Mouse (Mus musculus): ENCODE data around the gene Zmym4.
"Not testable (repeated sequence)": the region's sequence is repeated elsewhere in the genome, so short reads cannot be mapped to it uniquely, and the experiment has no call there.

Zmym4 gene

DNA sequence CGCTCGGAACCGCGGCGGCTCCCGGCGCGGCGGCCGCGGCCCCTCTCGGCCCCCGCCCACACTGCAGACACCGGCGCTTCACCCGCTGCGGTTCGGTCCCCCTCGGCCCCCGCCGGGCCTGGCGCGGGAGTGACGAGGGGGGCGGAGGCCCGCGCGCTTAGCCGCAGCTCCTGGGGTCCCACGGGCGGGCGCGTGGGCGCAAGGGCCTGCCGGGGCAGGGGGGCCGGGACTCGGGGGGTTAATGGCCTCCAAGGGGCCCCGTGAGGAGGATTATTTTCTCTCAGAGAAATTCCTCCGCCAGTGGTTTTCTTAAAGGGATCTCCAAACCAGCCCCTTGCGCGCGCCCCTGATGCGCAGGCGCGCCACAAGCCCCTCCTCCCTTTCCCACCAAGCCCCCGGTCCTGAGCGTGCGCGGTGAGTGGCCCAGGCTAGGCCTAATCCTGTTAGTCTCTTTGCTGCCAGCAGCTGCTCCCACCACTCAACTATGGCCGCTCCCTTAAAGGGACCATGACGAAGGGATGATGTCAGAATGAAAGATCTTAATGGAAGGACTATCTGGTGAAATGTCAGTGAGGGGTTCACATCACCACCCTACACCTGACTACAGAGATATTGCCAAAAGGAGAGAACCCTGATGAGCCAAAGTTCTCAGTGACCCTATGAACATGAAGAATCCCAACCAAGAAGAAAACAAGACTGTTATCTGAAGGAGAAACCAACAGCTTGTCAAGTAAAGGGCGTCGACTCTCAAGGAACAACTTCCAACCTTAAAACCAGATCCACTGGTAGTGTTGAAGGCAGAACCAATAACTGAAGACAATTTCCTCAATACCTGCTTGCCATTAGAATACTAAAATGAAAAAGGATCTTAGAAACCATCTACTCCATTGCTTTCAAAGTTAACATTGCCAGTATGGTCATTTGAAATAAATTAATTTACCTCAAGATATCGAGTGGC, at the start of gene Zmym4:
Zmym4 (minus strand) TSS at position 272 of the 958 bp plus-strand sequence.
- DNase-seq (ENCODE audit: low spot score in 2 of 2): peak; percentile 71 to 78

DNA sequence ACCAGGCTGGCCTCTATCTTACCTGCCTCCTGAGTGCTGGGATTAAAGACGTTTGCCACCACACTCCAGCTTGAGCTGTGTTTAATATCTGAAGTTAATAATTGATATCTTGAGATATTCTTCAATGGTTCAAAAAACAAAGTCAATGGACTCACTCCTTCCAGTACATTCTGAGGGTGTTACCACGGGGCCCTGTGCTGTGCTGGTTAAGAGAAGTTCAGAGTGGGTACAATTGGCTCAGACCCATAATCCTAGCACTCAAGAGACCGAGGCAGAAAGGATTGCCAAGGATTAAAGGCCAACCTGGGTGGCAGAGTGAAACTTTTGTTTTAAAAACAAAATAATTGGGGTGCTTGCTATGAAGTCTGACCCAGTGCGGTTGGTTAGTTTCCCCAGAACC, 48.4 kb upstream of the Zmym4 start:
- no peak for DNase-seq (ENCODE audit: low spot score in 2 of 2)

DNA sequence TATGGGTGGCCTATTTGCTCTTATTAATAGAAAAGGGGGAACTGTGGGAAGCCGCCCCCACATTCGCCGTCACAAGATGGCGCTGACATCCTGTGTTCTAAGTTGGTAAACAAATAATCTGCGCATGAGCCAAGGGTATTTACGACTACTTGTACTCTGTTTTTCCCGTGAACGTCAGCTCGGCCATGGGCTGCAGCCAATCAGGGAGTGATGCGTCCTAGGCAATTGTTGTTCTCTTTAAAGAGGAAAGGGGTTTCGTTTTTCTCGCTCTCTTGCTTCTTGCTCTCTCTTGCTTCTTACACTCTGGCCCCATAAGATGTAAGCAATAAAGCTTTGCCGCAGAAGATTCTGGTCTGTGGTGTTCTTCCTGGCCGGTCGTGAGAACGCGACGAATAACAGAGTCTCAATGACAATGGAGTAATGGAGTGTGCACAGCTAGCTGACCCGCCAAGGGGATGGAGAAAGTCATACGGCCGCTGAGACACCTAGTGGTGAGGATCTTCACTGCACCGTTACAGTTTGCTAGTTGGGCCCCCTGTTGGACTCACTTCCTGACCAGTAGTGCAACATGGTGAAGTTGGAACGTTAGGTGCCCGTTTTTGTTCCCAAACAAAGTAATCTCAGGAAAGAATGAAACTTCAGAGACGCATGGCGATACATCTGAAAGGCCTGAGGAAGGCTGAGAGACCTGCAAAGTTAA, 47.5 kb upstream of the Zmym4 start:
- peak; percentile 69 to 77 for DNase-seq (ENCODE audit: low spot score in 2 of 2)

DNA sequence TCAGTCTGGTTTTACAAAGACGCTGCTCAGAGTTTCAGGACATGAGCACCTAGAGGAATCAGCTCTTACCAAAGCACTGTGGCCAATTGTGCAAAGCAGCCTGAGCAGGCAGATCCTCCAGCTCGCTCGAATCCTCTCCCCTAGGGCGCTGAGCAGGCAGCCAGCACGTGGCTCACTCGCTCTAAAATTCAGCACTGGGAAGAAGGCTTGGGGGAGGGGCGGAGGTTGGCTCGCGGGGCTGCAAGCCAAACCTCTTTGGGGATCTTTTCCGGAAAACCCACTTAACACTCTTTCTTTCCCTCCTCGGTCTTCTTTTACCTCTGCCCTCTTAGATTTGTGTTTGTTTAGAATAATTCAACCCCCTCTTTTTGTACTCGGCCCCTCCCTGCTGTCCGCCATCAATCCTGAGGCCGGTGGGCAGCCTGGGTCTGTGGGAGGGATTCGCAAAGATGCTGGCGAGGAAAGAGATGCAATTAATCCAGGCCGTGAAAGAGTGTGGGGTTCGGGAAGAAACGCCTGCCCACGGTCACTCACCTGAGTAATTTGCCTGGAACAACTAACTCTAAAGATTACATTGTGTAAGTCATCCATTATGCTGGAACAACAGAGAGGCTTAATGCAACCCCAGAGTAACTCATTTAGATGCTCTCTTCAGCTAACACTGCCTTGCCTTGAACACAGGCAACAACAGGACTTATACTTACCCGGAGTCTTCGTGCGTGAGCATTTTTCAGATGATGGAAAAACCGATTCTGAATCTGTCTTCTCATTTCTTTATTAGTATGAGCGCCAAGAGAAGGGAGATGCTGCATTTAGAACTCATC, 37.4 kb upstream of the Zmym4 start:
- DNase-seq (ENCODE audit: low spot score in 2 of 2): no peak

DNA sequence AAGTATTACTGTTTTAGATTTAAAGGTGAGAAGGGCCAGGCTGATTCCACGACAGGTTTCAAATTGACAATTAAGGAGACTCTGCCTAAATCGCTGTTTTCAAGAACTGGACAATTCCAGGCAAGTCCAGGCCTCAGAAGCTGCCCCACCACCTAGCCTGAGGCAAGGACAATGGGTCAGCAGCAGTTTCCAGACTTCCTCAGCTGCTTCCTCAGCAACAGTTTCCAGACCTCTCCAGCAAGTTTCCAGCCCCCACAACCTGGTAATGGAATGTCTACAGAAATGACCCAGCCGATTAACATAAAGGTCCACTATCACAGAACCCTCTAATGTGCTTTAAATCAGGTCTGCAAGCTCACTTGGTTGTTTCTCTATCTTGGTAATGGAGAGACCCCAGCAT, 36.4 kb upstream of the Zmym4 start:
- DNase-seq (ENCODE audit: low spot score in 2 of 2): no peak

DNA sequence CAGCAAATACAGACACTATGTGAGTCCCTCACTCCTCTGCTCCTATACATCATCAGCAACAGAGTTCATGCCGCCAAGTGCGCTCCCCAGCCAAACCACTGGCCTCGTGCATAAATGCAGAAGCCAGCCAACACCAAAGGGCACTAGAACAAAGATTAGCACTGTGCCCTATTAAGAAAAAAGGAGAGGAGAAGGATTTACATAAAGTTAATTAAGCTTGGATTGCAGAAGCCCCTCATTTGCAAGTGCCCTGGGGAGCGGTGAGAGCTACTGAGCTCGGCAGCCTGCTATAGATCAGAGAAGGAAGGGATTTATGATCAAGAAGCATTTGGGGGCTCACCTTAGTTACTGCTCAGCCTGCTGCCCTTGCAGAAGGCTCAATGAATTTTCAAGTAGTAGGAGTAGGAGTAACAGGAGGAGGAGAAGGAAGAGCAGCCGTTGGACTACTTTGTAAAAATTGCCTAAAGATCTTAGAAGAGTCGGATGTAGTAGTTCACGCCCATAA, 32.7 kb upstream of the Zmym4 start:
- no peak for DNase-seq (ENCODE audit: low spot score in 2 of 2)

DNA sequence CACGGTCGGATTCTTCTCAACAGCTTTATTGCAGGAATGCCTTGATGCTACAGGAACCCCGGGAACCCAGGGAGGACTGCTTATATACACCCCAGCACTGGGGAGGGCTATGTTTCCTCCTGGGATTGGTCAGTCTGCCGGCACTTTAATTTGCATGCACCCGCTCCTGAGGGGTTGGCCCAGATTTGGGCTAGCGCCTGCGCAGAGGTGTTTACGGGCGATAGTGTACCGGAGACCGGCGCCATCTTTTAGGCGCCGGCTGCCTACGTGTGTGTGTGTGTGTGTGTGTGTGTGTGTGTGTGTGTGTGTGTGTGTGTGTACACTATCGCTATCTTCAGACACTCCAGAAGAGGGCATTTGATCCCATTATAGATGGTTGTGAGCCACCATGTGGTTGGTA, 31.4 kb upstream of the Zmym4 start:
- DNase-seq (ENCODE audit: low spot score in 2 of 2): not testable (repeated sequence)

DNA sequence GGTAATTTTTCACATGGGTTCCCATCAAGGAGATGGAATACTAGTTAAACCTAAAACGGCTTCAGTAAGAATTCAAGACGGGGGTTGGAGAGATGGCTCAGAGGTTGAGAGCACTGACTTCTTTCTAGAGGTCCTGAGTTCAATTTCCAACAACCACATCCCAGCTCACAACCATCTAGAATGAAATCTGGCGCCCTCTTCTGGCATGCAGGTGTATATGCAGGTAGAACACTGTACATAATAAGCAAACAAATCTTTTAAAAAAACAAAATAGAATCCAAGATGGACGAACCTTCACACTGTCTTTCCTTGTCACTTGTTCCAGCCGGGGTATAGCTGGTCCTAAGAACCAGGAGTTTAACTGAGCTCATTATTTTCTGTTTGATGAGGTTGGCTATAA, 24.4 kb upstream of the Zmym4 start:
- DNase-seq (ENCODE audit: low spot score in 2 of 2): peak in 1 of 2 experiments; percentile 19

DNA sequence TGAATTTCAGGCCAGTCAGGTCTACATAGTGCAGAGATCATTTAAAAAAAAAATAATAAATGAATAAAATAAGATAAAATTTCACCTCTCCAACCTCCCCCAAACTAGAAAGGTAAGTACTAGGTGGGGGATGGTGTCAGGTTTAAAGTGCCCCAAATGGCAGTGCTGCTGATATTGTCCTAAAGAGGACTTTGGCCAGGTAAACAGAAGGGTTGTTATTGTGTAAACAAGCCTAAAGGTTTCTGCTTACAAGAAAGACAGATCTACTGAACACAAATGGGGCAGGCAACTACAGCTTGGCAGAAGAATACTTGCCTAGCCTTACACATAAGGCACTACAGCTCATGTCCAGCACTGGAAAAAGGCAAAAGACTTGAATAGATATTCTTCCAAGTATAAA, 22.6 kb upstream of the Zmym4 start:
- DNase-seq (ENCODE audit: low spot score in 2 of 2): no peak

DNA sequence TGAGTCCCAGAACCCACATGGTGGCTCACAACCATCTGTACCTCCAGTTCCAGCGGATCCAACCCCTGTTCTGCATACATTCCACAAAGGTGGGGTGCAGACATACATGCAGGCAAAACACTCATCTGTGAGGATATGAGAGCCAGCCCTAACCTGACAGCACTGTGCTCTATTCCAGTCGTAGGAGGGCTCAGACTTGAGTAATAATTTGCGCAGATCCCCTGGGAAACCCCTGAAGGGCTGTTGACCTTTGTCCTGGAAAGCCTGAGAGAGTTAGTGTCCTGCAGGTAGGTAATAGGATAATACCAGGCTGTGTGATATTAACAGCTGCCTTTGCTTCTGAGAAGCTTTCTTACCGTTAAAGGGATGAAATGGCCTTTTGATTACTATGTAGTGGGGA, 20.6 kb upstream of the Zmym4 start:
- DNase-seq (ENCODE audit: low spot score in 2 of 2): no peak

DNA sequence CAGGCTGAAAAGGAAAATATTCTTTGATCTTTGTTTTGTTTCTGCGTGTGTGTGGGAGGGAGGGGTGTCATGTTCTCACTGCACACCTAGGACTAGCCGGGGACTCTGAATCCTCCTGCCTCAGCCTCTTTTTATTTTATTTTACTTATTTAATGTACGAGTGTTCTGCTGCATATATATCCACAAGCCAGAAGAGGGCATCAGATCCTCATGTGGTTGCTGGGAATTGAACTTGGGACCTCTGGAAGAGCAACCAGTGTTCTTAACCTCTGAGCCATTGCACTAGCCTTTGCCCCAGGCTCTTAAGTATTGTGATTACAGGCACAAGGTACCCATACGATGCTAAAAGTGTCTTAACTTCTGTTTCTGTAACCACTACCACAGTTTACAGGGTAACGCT, 18.8 kb upstream of the Zmym4 start:
- no peak for DNase-seq (ENCODE audit: low spot score in 2 of 2)

DNA sequence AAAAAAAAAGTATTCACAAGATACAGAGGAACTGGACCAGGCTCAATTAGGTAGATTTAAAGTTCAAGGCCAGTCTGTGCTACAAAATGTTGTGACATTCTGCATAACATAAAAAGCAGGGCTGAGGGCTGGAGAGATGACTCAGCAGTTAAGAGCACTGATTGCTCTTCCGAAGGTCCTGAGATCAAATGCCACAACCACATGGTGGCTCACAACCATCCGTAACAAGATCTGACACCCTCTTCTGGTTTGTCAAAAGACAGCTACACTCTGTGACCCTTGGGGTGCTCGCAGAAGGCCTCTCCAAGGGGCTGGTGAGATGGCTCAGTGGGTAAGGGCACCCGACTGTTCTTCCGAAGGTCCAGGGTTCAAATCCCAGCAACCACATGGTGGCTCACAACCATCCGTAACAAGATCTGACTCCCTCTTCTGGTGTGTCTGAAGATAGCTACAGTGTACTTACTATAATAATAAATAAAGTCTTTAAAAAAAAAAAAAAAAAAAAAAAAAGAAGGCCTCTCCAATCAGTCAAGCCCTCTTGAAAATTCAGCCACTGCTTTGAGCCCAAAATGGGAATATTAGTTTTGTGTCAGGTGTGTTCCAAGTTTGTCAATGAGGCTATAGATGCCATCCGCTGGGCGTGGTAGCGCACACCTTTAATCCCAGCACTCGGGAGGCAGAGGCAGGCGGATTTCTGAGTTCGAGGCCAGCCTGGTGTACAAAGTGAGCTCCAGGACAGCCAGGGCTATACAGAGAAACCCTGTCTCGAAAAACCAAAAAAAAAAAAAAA, 16.0 kb upstream of the Zmym4 start:
- DNase-seq (ENCODE audit: low spot score in 2 of 2): not testable (repeated sequence)

DNA sequence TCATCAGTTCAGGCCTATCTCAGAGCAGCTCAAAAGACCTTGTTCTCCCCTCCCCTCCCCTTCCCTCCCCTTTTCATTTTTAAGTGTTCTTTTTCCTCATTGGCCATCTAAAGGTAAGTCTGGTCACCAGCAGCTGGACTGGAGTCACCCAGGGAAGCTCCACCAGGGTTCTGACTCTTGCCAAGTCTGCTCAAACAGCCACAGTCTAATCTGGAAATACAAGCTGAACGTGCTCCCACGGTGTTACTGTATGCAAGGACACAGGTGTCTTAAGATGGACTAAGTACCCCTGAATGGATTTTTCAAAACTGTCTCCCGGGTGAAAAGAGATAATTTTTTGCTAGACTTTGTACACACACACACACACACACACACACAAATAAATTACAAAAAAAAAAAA, 15.4 kb upstream of the Zmym4 start:
- no peak for DNase-seq (ENCODE audit: low spot score in 2 of 2)

DNA sequence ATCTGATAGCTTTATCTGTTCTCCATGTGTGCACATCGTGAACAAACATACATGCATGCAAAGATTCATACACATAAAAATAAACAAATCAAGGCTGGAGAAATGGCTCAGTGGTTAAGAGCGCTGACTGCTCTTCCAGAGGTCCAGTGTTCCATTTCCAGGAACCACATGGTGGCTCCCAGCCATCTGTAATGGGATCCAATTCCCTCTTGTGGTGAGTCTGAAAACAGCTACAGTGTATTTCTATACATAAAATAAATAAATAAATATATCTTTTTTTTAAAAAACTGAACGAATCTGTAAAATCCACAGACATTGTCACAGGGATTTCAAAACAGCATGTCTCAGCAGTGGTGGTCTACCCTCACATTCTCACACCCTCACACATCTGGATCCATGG, 10.8 kb upstream of the Zmym4 start:
- DNase-seq (ENCODE audit: low spot score in 2 of 2): no peak

DNA sequence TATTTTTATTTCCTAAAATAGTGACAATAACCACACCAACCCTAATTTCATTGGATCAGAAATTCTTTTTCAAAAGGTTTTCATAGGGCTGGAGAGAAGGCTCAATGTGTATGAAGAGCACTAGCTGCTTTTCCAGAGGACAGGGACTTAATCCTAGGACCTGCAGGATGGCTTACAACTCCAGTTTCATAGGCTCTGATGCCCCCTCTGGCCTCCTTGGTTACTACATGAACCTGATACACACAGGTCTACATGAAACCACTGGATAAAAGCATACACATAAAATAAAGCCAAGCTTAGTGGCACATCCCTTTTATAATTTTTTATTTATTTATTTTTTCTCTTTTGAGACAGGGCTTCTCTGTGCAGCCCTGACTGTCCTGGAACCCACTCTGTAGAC, 9.5 kb upstream of the Zmym4 start:
- peak in 1 of 2 experiments; percentile 5 for DNase-seq (ENCODE audit: low spot score in 2 of 2)

DNA sequence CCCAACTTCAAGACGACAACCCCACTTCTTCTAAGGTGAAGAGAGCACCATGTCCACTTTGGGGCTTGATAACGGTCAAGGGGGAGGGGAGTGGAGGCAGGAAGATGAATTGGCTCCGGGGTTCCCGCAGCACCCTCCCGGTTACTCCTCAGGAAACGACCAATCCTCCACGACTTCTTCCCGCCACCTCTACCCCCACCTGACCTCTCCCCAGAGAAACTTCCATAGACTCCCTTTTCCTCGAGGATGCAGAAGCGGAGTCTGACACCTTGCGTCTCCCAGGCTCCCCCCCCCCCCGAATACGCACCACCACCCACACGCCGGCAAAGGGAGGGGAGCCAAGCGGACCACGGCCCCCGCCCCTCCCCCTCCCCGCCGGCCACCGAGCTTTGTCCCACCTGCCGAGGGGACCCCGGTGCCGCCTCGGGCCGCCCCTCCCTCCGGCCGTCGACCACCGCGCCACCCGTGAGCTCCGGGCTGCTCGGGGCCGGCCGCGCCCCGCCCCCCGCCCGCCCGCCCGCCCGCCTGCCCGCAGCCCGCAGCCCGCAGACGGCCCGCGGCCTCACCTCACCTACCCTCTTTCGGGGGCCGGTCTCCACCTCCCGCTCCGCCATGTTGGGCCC, 583 bp downstream of the Zmym4 start:
- DNase-seq (ENCODE audit: low spot score in 2 of 2): peak in 1 of 2 experiments; percentile 3

DNA sequence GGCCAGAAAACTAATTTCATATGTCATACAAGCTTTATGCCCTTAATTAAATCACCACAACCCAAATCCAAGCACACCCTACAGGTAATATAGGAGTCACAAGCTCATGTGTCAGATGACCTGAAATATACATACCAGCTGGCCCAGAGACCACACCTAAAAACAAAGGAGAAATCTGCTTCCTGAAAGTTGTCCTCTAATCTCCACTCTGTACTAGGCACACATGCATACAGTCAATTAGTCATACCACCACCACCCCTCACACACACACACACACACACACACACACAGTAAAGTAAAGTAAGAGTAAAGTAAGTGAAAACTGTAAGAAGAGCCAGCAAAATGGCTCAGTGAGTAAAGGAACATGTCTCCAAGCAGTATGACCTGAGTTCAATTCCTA, 9.3 kb downstream of the Zmym4 start:
- no peak for DNase-seq (ENCODE audit: low spot score in 2 of 2)

DNA sequence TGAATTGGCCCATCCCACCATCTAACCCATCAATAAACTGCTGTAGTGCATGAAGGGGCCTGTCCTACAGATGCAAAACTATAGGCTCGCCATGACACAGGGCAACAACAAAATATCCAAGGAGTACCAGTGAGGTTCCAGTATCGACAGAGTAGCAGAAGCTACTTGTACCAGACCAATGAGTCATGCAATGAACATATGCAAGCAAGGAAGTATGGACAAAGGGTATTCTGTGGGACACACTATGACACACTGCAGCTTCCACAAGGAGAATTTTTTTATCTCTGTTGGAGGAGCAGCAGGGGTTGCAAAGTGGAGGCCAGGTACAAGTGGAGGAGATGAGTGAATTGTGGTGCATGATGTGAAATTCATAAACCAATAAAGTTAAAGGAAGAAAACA, 9.7 kb downstream of the Zmym4 start:
- no peak for DNase-seq (ENCODE audit: low spot score in 2 of 2)

DNA sequence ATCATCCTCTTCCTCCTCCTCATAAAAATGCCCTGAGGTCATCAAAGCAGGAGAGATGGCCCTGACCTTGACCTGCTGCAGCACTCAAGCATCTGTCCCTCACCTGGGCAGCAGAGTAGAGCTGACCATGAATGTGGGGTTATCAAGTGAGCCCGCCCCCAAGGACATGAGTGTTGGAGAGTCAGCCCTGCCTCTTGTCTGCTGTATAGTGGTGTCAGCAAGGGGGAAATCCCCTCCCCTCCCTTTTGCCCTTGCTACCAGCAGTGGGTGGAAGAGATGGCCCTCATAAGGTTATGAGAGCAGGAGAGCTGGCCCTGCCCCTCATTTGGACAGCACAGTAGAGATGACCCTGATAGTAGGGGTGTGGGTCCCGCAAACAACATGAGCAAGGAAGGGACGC, 10.5 kb downstream of the Zmym4 start:
- no peak for DNase-seq (ENCODE audit: low spot score in 2 of 2)

DNA sequence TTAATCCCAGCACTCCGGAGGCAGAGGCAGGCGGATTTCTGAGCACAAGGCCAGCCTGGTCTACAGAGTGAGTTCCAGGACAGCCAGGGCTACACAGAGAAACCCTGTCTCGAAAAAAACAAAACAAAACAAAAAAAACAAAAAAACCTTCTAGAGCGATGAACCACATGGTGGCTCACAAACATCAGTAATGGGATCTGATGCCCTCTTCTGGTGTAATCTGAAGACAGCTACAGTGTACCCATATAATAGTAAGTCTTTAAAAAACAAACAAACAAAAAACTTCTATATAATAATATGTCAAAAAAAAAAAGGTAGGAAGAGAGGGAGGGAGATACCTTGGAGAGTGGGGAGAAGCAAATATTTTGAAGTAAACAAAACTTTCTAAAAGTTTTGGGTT, 17.1 kb downstream of the Zmym4 start:
- not testable (repeated sequence) for DNase-seq (ENCODE audit: low spot score in 2 of 2)

DNA sequence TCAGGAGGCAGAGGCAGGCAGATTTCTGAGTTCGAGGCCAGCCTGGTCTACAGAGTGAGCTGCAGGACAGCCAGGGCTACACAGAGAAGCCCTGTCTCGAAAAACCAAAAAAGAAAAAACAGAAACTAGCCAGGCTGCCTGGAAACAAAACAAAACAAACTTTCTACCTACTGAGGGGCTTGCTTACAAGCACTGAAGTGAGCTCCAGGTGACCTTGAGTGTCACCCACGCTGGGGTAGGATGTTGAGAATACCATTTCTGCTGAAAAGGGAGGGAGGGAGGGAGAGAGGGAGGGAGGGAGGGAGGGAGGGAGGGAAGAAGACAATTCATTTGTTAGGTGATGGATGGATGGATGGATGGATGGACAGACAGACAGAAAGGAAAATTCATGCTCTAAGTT, 24.5 kb downstream of the Zmym4 start:
- DNase-seq (ENCODE audit: low spot score in 2 of 2): no peak

Data from spleen, postnatal 14 days (tissue).